Mouse (Mus musculus) CD4-positive helper T cell, adult 2 months (primary cell): ENCODE data around the gene 9230102O04Rik.
A peak's percentile ranks its signal among the peaks of the same experiment; 100 is the strongest.

Experiments
- DNase-seq: peaks from one replicate; pipeline ENCODE4 v3.0.0-alpha.2; 2012; ENCODE audit warnings: low read depth, missing footprints, low spot score

9230102O04Rik gene

DNA sequence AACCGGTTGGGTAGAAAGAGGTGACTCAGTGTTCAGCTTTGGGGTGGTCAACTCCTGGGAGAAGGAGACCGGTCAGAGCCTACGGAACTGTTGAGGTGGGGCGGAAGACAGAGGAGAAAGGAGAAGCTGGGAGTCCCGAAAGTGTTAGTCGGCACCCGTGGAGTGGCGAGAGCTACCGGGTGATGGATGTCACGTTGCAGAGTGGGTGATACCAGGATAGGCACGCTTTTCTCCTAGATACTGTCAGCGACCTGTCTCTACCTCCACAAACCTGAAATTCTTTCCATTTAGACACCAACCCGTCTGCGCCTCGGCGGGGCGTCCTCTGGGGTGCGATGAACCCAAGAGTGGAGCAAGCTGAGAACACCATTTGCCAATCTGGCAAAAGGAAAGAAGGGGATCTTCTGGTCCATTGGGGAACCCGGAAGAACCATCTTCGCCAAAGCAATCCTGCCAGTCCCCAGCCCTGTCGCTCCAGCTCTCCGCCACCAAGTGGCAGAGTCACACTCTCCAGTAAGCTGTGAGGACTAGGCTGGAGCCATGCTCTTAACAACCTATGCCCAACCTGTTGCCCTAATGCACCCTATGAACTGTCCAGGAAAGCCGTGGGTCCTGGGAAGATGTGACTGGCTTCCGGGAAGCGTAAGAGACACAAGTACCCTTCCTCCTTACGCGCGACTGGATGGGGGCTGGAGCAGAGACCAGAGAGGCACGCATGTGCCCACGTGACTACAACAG lies at the start of gene 9230102O04Rik:
9230102O04Rik (minus strand) TSS at position 628 of the 738 bp plus-strand sequence.
- DNase-seq, result peak; percentile 77

DNA sequence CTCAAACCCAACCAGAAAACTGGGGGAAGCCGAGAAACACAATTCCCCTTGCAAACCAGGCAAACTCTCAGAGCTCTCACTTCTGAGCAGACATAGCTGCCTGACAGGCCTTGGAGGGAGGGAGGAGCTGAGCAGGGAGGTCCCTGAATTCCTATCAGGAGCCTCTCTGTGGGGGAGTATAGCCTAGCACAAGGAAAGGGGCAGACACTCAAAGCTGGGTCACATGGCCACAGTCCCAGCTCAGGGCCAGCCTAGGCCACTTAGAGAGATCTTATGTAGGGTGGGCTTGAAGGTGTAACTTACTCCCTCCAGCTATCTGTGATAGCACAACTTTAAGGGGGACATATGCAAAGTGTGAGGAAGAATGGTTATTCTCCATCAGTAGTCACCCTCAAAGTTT lies 46.6 kb upstream of the 9230102O04Rik start:
- DNase-seq, result no peak

DNA sequence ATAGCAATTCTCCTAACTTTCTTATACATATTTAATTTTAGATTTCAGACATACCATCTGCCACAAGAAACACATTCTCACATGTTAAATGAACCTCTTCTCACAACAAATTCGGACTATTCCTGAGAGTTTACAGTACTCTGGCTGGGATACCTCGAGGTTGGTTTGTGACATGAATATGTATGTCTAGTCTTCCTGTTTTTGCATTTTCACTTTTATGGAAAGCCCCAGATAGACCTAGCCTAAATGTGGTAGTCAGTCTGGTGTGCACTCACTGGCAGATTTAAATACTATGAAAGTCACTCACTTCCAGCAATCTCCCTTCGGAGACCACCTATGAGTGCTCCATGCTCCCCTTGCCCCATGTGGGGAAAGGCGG lies 37.6 kb upstream of the 9230102O04Rik start:
- no peak for DNase-seq

DNA sequence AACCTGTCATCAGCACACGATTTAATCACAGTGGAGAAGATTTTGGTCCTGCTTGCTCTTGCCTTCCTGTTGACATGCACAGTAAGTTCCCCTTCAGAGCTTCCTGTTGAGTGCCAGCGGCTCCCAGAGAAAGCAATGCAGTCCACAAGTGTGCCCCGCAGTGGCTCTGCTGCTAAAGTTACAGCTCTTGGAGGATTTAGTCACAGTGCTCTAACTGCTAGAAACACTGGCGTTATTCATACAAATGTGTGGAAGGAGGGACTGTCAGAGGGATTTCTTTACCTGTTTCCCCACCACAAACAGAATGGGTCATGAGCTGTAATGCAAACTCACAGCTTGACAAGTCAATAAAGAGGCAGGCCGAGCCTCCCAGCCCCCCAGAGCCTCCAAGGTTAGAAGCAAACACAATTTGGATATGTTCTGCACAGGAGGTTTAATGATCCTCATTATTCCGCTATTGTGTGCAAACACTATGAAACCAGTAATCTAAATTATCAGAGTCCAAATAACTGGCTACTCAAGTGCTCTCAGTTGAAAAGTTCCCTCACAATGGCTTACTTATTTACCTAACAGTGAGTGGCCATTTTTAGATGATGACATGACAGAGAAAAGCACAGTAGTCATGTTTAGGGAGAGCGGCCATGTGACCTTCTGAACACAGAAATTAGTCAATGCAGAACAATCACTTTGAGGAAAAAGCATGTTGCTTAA lies 37.0 kb upstream of the 9230102O04Rik start:
- DNase-seq, result no peak

DNA sequence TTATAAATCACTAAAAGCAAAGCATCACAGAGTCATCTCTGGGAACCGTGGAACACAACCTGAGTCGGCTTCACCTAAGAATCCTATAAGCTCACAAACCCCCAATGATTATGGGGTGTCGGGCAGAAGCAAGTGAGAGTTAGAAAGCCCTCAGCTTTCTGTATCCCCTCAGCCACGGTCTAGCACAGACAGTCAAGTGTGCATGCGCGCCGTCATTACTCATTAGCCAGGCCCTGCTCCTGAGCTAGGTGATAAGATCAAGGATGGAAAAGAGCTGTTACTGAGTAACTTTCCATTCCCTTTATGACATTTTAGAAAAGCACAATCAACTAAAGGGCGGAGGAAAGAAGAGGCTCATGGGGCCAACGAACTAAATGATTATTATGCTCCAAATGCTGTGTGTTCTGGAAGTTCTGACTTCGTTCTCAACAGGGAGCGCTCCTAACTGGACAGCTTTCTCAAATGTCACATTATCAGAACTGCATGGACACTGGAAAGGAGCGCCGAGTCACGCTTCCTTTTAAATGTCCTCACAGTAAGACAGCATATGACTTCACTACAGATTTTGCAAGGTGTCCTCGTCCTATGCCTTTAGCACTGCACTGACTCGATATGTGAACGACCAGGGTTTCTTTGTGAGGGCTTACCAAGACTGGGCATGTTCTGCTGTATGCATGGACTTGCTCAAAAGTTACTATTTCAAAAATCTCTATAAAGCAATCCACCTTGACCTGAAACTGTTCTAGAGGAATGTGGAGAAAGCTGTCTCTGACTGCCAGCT lies 29.5 kb upstream of the 9230102O04Rik start:
- no peak for DNase-seq

DNA sequence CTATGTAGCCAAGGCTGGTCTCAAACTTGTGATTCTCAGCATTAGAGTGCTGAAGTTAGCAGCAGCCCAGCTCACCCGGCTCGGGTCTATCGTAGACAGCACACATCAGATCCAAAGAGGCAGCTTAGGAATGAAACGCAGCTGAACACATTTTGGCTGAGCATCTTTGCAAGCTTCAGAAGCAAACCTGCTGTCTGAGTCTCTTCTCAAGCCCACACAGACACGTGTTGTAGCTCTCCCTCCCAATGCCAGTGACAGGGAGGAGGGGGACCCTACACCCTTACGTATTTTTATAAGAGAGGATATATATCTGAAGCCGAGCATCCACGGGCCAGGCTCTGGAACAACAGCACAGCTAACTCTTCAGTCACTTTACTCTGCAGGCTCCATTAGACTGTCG lies 28.3 kb upstream of the 9230102O04Rik start:
- no peak for DNase-seq

DNA sequence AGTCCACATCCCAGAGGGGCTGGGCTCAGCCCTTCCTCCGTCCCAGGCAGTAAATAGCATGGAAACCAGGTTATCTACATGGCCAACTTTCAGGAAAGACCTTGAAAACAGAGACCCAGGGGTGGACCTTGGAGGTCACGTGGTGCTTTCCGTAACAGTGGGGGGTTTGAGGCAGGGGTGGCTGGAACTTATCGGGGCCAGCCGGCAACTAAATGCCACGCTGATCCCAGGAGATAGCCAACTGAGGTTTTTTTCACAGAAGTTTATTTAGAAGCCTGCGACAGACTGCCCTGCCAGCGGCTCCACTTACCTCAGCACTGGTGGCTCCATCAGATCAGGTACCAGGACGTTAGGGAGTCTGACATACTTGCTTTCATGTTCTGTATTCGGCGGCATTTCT lies 16.7 kb upstream of the 9230102O04Rik start:
- no peak for DNase-seq

DNA sequence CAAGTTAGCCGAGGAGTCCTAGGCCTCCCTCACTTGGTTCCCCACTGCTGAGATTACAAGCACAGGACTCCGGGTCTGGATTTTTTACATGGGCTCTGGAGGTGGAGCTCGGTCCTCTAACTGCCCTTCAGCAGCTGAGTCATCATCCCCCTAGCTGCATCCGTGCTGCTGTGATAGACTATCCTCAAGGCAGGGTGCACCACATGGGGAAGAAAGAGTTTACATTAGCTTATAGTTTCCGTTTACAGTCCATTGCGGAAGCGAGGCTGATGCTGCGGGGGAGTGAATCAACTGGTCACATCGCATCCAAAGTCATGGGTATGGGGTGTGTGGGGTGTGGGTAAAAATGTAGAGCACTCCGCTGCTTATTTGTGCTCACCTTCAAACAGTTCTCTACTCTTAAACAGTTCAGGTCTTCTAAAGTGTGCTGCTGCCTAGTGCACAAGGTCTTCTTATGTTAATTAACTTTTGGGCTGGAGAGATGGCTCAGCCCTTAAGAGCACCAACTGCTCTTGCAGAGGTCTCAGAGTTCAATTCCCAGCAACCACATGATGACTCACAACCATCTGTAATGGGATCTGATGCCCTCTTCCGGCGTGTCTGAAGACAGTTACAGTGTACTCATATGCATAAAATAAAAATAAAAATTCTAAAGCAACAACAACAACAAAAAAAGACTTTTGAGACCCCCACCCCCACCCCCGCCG lies 14.7 kb upstream of the 9230102O04Rik start:
- no peak for DNase-seq

DNA sequence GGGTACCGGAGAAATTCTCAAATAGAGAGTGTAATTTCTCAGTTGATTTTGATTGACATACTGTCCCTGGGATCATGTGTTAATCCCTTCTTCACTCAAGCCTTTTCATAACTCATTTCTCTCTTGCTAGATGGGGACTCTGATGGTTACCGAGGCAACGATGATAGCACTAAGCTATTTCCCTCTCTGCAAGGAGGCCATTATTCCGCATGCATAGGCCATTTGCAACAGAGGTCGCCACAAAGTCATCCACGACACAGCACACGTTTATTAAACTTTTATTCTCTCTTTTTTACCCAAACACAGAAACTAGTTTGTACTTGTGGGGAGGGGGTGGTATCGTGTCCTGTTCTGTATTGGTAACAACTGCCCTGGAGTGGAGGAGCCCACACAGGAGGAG lies 8.5 kb upstream of the 9230102O04Rik start:
- no peak for DNase-seq

DNA sequence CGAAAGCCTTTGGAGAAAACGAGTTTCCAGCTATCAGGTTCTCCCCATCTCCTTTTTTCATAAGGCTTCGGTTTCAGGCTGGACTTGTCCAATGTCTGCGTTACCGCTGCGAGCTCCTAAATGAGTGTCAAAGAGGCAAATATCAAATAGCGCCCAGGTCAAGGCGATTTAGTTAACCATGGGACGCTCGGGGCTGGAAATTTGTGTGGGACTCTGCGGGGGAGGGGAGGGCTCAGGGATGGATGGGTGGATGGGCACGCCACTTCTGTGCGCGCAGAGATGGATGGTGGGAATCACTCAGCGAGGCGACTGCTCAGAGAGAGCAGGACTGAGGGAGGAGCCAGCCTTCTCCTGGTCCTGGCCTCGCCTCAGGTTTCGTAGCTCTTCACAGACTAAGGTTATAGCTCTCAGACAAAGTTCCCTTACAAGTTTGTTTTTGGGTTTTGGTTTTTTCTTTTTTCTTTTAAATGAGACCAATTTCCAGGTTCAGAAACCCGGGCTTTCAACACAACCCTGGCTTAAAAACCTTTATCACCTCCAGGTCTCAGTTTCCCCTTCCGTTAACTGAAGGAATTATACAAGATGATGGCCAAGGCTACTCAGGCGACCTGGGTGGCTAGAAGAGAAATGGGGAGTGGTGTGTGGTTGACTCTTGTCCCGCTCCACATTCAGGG lies 6.9 kb upstream of the 9230102O04Rik start:
- DNase-seq, result no peak

DNA sequence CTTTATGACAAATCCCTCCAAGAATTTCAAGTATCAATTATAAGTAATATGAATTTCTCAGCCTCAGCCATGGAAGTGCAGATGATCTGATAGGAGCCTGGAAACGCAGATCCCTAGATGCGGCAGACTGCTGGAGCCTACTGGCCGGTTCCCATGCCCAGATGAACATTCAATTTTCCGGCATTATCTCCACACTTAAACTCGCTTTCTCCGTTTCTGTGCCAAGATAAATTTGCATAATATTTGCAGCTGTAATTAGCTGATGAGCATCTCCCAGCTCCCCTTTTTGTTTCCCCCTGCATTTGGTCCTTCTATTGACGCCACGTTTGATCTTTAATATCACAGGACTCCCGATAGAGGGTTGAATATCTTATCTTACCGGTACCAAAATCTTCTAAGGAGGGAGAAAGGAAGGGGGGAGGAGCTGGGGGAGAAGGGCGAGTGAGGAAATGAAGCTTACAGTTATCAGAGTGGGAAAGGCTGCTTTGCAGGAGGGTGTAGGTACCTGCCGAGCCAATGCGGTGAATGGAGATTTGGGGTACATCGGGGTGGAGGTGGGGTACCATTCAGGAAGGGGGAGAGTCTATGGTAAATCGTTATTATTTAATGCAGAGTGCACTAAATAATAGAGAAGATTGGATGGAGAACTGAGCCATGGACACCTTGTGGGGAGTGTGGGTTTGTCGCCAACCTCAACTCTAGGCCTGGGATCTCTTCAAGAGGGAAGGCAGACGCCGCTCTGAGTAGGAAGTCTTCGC lies 5.7 kb upstream of the 9230102O04Rik start:
- no peak for DNase-seq

DNA sequence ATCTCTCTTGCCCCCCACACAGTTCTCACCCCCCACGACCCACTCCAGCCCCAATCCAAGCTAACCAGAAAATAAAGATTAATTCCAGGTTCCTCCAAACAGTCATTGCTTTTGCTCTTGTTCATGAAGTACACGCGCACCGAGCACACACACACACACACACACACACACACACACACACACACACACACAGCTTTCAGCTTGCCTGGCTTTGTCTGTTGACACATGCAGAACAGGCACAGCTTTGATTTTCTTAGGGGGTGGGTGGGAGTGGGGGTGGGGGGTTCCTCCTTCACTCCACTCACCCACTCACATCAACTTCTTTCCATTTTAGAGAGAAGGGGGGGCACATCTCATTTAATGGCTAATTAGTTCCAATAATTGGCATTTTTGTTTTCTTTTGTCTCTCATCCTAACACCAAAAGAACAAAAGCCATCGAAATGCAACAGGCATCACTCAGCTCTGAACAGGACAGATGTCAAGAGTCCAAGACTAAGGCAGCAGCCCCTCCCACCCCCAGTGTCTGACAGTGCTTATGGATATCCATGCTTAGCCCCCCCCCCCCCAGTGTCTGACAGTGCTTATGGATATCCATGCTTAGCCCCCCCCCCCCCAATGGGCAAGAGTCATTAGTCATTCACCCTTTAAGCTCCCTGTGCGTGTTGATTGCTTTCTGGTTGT lies 4.1 kb upstream of the 9230102O04Rik start:
- DNase-seq, result peak; percentile 42

DNA sequence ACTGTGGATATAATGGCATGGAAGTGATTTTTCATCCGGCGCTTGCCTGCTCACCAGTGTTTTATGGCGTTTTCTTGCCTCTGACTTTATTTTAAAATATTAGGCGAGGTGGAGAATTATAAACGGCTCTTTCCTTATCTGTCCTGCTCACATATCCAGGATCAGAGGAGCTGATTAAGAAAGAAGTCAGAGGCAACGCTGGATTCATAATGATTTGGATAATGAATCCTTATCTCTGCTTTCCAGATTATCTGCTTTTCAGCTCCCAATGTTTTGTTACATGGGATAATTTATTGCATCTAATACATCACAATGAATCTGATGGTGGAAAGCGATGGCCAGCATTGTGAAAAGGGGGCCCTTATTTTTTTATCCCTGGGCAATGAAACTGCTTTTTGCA lies 3.2 kb upstream of the 9230102O04Rik start:
- DNase-seq, result no peak

DNA sequence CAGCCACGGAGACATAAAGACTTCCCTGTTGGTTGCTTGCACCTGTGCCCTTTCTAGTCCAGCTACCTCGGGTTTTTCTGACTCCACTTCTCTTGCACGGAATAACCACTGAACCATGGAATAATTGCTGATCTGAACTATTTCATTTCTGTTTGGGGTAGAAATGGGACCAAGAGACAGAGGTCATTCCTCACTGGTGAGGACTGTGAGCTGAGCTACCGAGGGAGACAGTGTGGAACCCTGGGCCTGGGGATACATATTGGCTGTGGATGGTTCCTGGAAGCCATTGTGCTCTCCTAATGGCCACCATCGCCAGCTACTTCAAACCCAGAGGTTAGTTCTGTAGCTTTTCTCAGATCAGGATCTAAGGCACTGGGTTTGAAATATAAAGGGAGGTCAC lies 1.6 kb upstream of the 9230102O04Rik start:
- DNase-seq, result no peak

DNA sequence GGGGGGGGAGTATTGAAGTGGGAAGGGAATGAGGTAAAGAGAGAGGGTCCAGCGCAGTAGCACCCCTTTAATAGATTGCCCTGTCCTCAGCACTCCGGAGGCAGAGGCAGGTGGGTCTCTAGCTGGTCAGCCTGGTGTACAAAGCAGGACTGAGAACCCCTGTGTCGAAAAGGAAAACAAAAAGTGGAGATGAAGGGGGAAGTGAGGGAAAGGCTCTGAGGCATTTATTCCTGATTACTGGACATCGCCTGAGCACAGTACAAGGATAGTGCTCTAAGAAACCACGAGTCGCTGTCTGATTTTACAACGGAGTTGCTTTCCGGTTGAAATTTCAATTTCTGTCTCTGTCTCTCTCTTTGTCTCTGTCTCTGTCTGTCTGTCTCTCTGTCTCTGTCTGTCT lies 911 bp upstream of the 9230102O04Rik start:
- DNase-seq, result peak; percentile 15

DNA sequence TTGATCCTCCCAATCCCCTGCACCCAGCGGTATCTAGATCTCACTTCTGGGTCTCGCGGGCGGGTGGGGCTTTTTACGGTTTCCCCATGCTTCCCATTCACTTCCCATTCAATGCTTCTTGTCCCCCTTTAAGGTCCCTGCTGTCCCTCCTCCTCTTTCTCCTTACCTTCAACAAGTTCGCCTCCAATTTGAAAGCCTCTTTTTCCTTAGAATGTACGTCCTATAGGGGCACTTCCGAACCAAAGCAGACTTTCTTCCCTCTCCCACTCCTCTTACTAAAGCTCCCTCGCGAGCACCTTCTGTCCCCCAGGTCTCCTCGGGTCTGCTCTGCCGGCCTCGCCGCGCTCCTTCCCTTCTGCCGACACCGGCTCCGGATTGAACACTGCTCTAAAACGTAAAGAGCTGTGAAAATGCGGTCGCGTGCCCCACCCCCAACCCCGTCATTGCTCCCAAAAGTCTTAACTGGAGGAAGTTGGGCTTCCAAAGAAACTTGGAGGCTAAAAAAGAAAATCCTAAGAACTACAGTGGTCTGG lies 377 bp upstream of the 9230102O04Rik start, which contains the start of gene Gata3:
Gata3 (minus strand) TSS at position 384 of the 533 bp plus-strand sequence.
- peak; percentile 39 for DNase-seq

DNA sequence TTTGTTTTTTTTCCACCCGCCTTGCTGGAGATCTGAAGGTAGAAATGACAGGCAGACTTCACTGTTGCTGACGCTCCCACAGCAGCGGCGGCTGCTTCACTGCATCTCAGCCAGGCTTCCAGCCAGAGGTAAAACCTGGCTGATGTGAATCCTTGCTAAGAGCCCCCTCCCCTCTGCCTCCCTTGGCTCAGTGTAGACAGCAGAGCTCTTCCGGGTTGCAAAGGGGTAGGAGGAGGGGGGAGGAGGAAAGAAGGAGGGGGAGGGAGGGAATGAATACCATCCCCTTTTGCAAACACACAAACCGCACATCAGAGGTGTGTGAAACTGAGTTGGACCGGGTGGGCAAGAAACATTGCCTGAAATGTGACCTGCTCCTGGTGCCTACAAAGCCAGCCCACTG lies 1.7 kb downstream of the 9230102O04Rik start:
- peak; percentile 44 for DNase-seq

DNA sequence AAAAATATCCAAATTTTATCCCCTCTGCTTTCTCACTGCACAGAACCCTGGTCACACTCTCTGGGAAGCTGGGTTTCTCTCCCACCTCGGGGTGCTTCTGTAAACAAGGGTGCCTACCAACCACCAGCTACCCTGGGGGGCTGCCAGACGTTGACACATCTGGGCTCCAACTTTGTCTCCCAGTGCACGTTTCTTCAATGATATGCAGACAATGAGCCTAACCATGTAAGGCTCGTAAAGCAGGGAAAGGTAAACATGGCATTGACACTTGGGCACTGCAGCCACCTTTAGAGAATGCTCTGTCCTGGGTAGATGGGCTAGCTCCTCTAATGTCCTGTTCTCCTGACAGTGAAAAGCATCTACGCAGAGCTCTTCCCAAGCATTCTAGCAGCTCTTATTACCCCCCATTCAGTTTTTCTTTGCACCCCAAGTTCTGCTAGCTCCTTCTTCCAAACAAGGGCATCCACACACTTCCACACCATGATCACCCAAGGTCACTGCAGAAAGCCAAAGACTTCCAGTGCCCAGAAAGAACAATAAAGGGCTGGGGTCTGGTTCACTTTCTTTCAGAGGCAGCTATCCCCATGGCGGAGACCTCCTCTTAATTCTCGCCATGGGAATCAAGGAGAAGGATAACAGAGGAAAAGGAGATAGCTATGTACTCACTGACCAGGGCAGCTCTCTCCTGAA lies 2.3 kb downstream of the 9230102O04Rik start:
- DNase-seq, result no peak

DNA sequence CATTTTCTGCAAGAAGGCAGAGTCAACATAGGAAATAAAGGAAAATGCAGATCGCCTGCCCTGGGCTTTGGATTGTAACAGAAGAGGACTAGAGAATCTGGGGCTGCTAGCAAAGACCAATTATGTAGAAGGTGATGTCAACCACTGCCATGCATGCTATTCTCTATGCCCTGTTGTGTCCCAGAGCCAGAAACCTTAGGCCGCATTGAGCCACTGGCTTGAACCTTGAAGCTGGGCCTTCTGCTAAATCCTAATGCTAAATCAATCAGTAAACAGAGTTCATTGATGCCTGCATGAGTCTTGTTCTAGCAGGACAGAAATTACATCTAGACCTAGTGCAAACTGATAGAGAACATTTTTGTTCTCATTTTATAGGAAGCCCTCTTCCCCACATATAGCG lies 3.3 kb downstream of the 9230102O04Rik start:
- DNase-seq, result peak; percentile 4
